Mouse (Mus musculus): ENCODE measurements at regions not wholly inside any gene's neighbourhood (a gene's known extent, or its start where the extent isn't known, plus 50 kb on each side); places are given as distances from the start of the nearest gene placed in this dataset.

DNA sequence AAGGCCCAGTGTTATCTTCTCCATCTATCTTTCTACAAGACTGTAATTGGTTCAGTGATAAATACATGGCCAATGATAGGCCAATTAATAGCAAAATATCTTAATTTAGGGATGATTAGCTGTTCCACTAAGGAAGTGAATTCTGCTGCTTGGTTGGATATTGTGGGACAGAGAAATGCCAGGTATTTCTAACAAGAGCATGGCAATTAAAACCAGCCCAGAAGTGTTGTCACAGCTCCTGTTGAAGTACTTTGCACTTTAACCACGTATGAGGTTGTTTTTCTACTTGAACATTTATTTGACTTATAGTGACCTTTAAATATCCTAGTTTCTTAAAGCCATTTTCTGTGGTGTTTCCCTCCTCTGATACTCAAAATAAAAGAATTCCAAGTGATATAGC is 65.7 kb upstream of the Acsl4 start:
- no peak for DNase-seq (ENCODE audit: low read depth)

DNA sequence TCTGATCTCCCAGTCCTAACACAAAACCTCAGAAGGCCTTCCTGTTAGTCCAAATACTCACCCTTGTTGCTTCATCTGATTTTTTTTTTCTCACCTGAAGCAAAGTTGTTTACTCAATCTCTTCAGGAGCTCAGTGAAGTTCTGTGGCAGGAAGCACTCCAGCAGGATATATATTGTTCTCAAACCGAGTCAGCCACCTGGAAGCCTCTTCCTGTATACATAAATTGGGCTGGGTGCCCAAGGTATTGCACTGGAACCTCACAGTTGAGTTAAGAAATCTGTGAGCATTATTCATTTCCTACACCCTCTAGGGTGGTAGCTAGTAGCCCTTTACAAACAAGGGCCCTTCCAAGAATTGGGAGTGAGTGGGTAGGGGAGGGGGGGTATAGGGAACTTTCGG is 73.8 kb upstream of the Acsl4 start:
- peak; percentile 2 for DNase-seq (ENCODE audit: low read depth)

DNA sequence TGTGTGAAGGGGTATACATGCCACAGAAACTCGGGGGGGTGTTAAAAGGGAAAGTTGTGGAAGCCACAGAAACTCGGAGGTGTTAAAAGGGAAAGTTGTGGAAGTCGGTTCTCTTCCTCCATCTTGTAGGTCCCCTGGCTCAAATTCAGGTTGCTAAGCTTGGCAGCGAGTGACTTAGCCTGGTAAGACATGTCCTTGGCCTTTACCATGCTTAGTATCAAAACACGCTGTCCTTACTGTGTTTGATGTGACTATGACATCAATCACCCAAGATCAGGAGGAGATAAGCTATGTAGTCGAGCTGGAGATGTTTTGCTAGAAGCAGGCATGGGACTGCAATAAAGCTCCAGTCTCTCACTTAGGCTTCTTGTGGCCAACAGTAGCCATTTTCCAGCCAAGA is 74.4 kb upstream of the Acsl4 start:
- DNase-seq (ENCODE audit: low read depth) = no peak

DNA sequence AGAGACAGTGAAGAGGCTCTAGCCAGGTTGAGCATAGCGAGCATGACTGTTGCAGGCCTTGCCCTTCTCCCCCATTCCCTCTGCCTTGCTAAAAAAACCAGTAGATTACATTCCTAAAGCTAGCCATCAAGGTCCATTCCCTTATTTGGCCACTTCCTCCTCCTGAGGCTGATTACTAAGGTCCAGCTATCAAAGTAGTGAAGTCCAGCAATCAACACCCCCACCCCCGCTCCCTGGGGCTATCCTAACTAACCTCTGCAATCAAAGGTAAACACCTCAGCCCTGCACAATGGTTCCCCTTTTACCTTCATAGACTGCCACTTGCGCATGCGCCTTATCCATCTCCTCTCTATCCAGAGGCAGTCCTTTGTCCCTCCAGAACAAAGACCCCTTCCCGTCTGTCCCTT is 77.5 kb upstream of the Acsl4 start:
- peak; percentile 8 for DNase-seq (ENCODE audit: low read depth)

DNA sequence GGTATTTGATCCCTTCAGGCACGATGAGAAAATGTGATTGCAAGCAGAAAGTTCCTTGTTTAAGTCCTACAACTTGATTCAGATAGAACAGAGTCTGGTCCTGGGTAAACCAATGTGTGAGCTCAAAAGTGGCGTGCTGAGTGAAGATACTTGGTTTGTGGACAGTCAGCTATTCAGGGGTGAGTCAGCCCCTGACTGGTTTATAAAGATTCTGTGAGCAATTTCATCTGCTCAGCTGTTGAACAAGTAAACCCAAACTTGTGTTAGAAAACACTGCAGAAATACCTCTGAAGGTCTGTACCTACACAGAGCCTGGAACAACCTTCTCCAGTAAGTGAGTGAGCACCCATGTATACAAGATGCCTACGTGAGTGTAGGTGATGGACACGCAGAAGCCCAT is 78.1 kb upstream of the Acsl4 start:
- DNase-seq (ENCODE audit: low read depth) = peak; percentile 50

DNA sequence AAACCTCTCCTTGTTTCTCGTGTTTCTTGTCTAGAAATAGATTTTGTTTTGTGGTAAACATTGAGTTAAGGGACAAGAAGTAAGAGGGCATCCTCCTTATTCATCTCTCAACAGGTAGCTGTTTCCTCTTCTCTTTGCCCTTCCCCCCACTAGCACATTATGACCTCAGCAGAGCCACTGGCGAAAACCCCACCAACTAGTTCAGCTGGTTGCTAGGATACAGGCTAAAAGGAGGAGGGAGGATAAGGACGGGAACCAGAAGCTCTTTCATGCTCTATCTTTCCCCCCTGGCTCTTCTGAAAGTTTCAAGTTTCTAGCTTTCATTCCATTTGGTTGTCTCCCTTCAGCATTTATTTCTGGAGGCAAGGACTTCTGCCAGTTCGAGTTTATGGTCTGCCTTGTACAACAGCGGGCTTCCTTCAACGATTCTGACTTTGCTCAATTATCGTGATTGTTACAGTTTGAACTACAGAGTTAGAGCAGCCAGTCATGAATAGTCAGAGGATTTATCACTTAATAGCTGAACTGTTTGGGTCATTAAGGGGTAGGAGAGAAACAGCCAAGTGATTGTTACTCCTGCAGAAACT is 78.8 kb upstream of the Acsl4 start:
- peak; percentile 2 for DNase-seq (ENCODE audit: low read depth)

DNA sequence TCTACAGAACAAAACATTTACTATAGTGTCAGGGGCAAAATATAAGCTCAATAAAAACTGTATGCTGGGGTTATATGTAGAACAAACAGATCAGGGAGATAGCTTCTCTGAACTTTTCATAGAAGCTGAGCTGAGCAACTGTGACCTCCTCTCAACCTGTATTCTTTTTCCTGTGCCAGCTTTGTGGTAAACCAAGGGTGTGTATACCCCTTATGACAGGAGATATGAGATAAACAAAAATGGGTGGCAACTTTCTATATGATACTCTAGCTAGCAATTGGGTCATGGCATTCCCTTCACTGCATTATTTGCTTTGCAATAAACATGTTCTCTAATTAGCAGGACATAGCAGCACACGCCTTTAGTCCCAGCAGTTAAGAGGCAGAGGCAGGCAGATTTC is 79.7 kb upstream of the Acsl4 start:
- no peak for DNase-seq (ENCODE audit: low read depth)

DNA sequence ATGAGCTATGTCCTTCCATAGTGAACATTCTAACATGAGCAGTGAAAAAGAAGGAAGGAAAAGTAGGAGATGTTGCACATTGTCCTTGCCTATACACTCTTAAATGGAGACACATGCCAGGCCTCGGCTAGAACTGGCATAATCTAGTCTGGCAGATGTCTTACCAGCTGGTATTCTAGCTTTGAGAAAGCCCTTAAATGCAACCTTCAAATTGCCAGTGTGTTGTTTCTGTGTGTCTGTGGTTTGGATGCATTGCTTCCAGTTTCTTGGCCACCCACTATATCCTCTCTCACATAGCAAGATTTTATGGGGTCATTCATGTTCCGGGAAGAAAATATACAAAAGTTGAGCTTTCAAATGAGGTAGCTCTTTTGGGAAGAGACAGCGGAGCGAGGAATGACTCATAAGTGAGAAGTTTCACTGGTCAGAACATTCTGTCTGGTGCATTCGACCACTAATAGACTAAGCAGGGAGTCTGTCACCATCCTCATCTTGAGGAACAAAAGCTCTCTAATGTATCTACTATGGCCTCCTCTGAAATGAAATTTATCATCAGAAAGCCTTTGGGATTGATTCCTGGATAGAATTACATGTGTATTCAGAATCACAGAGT is 91.0 kb upstream of the Acsl4 start:
- DNase-seq (ENCODE audit: low read depth) = peak; percentile 34

DNA sequence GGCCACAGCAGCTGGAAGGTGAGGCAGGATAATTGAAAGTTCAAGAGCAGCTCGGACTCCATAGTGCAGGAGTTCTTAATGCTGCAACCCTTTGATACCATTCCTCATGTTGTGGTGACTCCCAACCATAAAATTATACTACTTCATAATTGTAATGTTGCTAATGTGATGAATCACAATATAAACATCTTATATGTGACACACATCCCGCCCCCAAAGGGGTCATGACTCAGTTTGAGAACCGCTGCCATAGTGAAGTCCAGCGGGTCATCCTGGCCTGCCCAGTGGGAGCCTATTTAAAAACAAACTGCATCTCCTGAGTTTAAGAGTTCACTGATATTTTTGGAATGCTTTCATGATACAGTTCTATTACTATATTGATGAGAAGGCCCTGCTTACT is 97.7 kb upstream of the Acsl4 start:
- peak; percentile 37 for DNase-seq (ENCODE audit: low read depth)

DNA sequence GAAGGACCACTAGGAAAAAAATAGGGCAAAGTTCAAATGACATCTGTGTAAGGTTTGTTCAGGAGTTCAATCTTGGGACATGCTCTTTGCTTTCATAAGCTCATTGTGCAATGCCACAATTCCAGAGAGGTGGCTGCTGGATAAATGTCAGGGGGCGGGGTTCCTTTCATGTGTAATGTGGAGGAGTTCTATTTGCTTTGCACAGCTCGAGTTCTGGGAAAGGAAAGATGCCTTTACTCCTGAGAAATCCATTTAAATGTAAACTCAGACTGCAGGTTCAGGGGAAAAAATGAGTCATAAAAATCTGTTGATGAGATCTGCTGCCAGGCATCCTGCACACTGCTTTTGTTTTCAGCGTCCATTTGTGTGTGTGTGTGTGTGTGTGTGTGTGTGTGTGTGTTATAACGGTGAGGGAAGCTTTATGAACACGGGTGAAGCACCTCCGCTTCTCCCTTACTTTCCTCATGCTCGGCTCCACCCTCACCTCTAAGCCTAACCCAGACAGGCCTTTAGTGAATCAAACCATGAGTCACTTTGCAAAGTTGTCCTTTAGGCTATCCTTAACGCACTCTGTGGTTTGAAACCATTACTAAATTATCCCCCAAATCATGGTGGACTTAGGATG is 99.9 kb upstream of the Acsl4 start:
- peak; percentile 79 for DNase-seq (ENCODE audit: low read depth)

DNA sequence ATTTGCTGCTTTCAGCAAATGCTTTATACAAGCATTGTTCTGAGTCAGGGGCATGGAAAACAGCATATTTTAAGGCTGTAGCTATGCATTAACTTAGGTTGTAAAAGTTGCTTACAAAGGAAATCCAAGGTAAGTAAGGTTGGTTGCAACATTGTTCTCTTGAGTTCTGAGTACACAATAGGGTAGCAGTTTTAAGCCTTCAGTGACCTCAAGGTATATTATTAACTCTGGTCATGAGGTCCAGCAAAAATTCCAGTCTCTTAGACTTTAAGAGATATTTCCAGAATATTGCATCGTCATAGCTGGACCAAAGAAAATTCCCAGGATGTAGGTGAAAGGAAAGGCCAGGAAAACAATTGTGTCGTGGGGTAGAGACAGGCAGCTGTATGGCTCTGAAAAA is 110.8 kb upstream of the Acsl4 start:
- DNase-seq (ENCODE audit: low read depth) = no peak

DNA sequence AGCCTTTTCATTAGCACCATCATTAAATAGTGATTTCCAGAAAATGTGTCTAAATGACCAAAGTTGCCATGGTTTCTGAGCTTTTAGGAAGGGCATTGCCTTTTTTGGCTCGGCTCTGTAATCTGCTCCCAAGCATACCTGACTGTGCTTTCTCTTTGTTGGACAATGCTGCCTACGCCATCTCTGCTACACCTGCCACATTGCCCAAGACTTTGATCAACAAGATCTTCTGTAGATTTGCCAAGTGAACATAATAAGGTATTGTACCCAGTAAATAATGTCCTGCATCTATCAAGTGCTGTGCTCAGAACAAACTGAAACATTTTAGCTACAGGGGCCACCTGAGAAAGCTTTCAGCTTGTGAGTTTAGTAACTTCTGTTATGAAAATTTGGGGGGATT is 114.6 kb upstream of the Acsl4 start:
- no peak for DNase-seq (ENCODE audit: low read depth)

DNA sequence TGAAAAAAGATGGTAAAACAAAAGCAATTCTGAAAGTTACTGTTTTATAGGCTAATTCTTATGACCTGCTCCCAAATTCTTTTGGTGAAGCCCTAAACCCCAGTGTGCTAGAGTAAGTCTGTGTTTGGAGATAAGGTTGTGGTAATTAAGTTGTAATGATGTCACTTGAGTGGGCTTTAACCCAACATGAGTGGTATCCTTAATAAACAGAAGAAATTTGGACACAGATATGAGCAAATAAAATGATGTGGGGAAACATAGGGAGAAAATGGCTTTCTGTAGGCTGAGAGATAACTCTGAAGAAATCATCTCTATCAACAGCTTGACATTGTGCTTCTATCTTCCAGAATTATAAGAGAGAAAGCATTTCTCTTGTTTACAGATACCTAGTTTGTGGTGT is 117.1 kb upstream of the Acsl4 start:
- DNase-seq (ENCODE audit: low read depth) = no peak

DNA sequence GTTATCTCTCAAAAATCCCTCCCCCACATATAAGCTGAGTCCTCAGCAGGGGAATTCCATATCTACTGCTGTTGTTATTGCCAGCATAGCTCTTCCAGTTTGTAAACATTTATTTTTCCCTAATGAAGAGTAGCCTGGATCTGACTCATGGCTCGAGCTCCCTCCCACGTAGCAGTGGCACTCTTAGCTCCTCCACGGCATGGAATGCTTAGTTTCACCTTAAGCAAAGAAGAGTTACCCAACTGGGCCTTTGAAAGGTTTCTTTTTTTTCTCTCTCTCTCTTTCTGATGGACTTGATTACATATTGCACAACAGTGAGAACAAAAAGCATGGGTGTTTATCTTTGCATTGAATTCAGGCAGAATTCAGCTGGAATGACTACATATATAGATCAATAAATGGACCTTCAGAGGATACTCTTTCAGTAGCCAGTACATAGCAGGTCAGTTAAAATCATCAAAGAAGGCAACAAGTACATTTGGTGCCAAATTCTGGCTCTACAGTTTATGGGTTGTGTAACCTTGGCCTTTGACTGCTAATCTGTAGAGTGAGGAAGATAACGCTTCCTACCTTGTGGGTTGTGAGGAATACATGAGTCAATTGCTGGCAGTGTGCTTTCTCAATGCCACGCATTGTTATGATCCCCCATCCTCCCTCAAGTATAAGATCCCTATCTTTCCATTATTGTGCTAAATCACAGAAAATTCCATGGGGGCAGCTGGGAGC is 126.2 kb upstream of the Acsl4 start:
- peak; percentile 30 for DNase-seq (ENCODE audit: low read depth)

DNA sequence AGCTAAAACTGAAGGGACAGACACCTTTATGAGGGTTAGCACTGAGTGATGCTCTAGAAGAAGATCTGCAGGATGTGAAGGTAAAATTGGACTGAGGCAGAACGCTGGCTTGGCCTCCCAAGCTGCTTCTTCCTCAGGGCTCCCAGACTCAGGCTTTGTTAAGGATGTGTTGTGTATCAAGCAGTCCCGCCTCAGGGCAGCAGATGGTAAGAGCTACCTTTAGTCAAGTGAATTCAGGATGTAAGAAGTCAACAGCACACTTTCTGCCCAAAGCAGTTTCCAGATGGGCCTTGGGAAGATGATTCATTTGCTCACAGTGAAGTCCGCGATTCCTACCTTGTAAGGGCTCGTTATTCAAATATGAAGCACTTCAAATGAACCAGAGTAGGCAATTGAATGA is 126.9 kb upstream of the Acsl4 start:
- no peak for DNase-seq (ENCODE audit: low read depth)

DNA sequence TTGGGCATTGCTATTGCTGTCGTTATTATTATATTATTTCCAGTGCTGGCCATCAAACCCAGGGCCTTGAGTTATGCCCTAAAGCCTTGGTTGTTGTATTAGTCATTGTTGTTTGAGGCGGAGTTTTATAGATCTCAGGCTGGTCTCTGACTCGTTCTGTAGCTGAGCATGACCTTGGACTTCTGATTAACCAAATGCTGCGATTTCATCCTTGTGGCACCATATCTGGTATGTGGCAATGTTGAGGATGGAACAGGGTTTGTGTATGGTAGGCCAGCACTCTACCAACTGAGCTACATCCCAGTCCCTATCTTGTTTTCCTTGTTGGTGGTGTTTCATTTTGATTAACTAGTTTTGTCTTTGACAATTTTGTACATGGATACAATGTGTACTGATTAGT is 130.7 kb upstream of the Acsl4 start:
- peak; percentile 13 for DNase-seq (ENCODE audit: low read depth)

DNA sequence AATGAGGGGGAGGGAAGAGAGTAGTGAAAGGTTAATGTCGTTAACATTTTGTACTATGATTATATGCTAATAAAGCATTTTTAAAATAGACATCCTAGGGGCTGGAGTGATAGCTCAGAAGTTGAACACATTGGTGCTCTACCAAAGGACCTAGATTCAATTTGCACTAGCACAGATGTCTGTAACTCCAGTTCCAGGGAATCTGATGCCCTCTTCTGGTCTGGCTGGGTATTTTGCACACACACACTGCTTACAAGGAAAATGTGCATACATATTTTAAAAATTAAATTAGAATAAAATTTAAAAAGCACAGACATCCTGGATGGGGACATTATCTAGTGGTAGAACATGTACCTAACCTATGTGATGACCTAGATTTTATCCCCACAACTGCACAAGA is 136.6 kb upstream of the Acsl4 start:
- DNase-seq (ENCODE audit: low read depth) = peak; percentile 69

DNA sequence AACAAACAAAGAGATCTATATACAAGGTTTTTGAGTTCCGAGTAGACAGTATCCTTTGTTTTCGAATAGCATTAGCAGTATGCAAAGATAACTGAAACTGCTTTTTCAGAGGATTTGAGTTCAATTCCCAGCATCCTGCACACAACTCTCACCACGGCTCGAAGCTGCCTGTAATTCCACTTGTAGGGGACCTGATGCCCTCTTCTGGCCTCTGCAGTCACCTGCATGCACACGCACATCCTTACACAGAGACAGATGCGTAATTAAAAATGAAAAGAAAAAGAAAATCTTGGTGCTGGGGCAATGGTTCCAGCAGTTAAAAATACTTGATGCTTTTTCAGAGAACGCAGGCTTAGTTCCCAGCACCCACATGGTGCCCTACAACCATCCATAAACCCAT is 139.6 kb upstream of the Acsl4 start:
- DNase-seq (ENCODE audit: low read depth) = peak; percentile 22

DNA sequence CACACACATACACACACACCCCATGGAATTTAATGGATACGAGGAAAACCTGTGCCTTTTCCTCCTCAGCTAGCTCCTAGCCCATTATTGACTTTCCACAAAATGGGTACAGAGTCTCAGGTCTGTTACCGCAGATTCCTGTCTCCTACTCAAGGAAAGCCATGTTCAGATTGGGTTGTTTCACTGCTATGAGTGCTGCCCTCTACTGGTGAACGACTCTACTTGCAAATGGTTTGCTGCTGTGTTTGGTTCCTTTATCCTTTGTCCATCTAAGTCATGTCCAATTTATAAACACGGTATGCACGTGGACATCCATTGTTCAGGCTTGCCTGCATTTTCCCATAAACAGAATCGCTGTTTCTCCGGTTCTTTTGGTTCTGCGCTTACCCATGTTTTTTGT is 144.4 kb upstream of the Acsl4 start:
- DNase-seq (ENCODE audit: low read depth) = peak; percentile 76

DNA sequence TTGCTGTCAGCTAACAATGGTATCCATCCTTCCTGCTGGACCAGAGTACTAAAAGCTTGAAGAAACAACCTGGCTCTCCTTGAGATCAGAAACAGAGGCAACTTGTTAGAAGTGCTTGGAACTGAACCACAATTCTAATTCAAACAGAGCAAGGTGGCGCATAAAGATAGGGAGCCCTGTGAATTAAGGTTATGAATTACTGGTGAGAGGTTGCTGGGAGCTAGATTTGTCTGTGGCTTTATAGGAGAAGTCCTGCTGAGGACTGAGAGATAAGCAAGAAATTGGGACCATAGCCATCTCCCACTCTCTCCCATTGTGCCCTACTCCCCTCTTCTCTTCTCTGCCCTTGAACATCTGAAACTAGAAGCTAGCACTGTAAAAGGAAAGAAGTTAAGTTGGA is 145.2 kb upstream of the Acsl4 start:
- DNase-seq (ENCODE audit: low read depth) = no peak

DNA sequence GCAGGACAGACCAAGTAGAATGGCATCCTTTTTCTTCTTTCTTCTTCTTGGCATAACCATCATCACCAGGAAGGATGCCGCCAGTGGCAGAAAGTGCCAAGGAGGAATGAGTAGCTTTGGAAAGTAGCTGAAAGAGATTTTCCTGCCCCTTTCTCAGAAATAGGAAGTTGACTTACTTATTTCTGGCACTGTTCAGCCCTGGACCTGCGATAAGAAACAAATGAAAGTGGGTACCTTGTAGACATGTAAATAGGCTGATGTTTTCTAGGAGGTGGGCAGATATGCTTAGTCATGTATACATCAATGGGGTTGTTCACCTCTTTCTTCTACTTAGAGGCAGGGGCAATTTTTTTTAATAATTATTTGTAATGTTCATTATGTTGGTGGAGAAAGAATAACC is 145.3 kb upstream of the Tmem164 start:
- no peak for DNase-seq (ENCODE audit: low read depth)

DNA sequence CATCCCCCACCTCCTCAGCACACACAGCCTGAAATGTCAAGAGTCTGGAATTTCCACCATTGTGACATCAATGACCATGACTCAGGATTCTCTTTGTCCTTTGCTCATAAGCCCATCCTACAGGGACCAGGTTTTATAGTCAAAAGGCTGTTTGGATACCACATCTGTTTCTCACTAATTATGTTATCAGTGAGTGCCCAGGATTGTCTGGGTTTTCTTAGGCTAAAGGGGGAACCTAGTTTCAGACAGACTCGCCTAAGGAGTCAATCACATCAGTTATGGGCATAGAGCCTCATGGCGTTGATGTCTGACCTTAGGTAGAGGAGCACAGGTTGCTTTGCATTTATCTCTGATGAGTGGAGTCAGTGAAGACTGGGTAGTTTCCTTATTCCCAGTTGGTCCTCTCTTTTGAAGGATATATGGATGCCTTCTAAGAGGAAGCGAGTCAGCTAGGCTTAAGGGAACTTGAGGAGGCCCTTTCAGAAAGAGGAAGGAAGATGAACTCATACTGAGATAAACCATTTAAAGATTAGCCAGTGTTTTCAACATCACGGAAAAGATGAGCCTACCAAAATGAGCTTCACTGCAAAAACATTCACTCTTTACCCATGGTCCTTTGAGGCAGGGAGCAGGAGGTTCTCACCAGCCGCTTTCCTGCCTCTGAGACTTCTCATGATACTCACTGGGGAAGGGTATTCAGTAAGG is 143.8 kb upstream of the Tmem164 start:
- DNase-seq (ENCODE audit: low read depth) = no peak

DNA sequence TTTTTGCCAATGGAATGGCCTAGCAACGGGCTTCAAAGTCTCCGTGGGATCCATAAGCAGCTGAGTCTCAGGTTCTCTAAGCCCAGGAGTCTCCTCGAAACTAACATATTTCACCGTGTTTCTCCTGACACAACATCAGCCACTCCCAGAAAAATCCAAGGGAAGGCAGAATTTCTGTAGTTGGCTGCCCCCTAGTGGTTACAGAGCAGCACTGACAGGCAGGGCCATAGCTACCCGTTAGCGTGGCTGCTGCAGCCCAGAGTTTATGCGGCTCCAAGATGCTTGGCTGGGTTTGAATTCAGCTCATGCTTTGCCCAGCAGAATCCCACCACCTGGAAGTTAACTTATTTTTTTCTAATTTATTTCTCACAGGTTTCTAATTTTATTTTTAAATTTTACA is 140.9 kb upstream of the Tmem164 start:
- peak; percentile 85 for DNase-seq (ENCODE audit: low read depth)
